Mouse (Mus musculus) frontal cortex, postnatal 10 days (tissue): ENCODE measurements around the gene Bpifb1.
"Not testable (repeated sequence)": the region's sequence is repeated elsewhere in the genome, so short reads cannot be mapped to it uniquely, and the experiment has no call there.

ENCODE experiments used
- DNase-seq, 2 experiments: peaks; one replicate each; pipeline ENCODE4 v3.0.0; 2022; ENCODE audit warnings: low spot score in 2 of 2, mixed read lengths in 1 of 2

Gene Bpifb1

GRCm38 (mm10) chr2:154211121-154211520, 20.5 kb downstream of the Bpifb1 start:
- no peak for DNase-seq

- DNase-seq, result peak; percentile 29 to 54
Measured at GRCm38 (mm10) chr2:154211881-154212280, 21.3 kb downstream of the Bpifb1 start.

- peak in 1 of 2 experiments; percentile 57 for DNase-seq
Measured at GRCm38 (mm10) chr2:154215191-154215590, 24.6 kb downstream of the Bpifb1 start.

GRCm38 (mm10) chr2:154219950-154220349, 29.3 kb downstream of the Bpifb1 start:
- no peak for DNase-seq

GRCm38 (mm10) chr2:154223265-154223916, 32.8 kb downstream of the Bpifb1 start, which contains the start of gene Bpifb5:
Bpifb5 (plus strand) TSS chr2:154223742.
- peak; percentile 33 to 41 for DNase-seq

- no peak for DNase-seq
Measured at GRCm38 (mm10) chr2:154223917-154224273, 33.3 kb downstream of the Bpifb1 start.

- no peak for DNase-seq
Measured at GRCm38 (mm10) chr2:154226991-154227390, 36.4 kb downstream of the Bpifb1 start.

- no peak for DNase-seq
Measured at GRCm38 (mm10) chr2:154227830-154228229, 37.2 kb downstream of the Bpifb1 start.

- DNase-seq, result no peak
Measured at GRCm38 (mm10) chr2:154233426-154233825, 42.8 kb downstream of the Bpifb1 start.

- no peak for DNase-seq
Measured at GRCm38 (mm10) chr2:154240771-154241170, 50.2 kb downstream of the Bpifb1 start.

GRCm38 (mm10) chr2:154242726-154243125, 52.1 kb downstream of the Bpifb1 start:
- DNase-seq, result not testable (repeated sequence)

- peak; percentile 23 to 27 for DNase-seq
Measured at GRCm38 (mm10) chr2:154243356-154244036, 52.9 kb downstream of the Bpifb1 start.

- no peak for DNase-seq
Measured at GRCm38 (mm10) chr2:154245322-154245721, 54.7 kb downstream of the Bpifb1 start.

- not testable (repeated sequence) for DNase-seq
Measured at GRCm38 (mm10) chr2:154255254-154255653, 64.6 kb downstream of the Bpifb1 start.

- DNase-seq, result no peak
Measured at GRCm38 (mm10) chr2:154255770-154256169, 65.2 kb downstream of the Bpifb1 start.

GRCm38 (mm10) chr2:154257554-154257953, 66.9 kb downstream of the Bpifb1 start, which contains the start of gene Bpifb9a:
Bpifb9a (plus strand) TSS chr2:154257854.
- not testable (repeated sequence) for DNase-seq

- DNase-seq, result not testable (repeated sequence)
Measured at GRCm38 (mm10) chr2:154264397-154264796, 73.8 kb downstream of the Bpifb1 start.
